Mouse (Mus musculus) heart, adult 2 months (tissue): ENCODE results near the gene Cmss1. TPM values are rescaled to one million over a fixed set of nuclear protein-coding genes. Genes with fewer than 3 reads are reported as not detected.

Source experiments
- DNase-seq, 2 experiments: peaks; one replicate each; pipeline ENCODE4 v3.0.0; 2021
- H3K27ac ChIP-seq: fragments of 200-600 bp; 2 replicates; pipeline ENCODE4 v1.8.1; 2022
- H3K27me3 ChIP-seq: fragments of 200-500 bp; 2 replicates; pipeline ENCODE4 v1.6.1; 2012; ENCODE audit warnings: mild to moderate bottlenecking, low read length, inconsistent platforms, mixed read lengths; ENCODE audit not compliant: control insufficient read depth, insufficient read depth
- H3K36me3 ChIP-seq: fragments of 200-500 bp; 2 replicates; pipeline ENCODE4 v1.6.1; 2012; ENCODE audit warnings: low read length, inconsistent platforms; ENCODE audit not compliant: control insufficient read depth, insufficient read depth
- H3K4me1 ChIP-seq: fragments of 200-500 bp; 2 replicates; pipeline ENCODE4 v1.6.1; 2011; ENCODE audit warnings: low read length; ENCODE audit not compliant: control insufficient read depth, insufficient read depth
- H3K4me3 ChIP-seq: fragments of 200-600 bp; 2 replicates; pipeline ENCODE4 v1.8.1; 2022
- H3K79me2 ChIP-seq: fragments of 200-500 bp; replicated peaks from 2 replicates; pipeline ENCODE4 v1.6.1; 2012; ENCODE audit warnings: mild to moderate bottlenecking, inconsistent platforms, low read length, moderate library complexity, mixed read lengths; ENCODE audit not compliant: control insufficient read depth, insufficient read depth
- H3K9ac ChIP-seq: fragments of 200-500 bp; 2 replicates; pipeline ENCODE4 v1.6.1; 2012; ENCODE audit warnings: low read depth, mild to moderate bottlenecking, control low read depth, inconsistent platforms, low read length, mixed read lengths
- CTCF ChIP-seq: fragments of 200-600 bp; IDR thresholded peaks from 2 replicates; pipeline ENCODE4 v1.8.1; 2022; ENCODE audit warnings: antibody characterized with exemption, mild to moderate bottlenecking, moderate library complexity
- EP300 ChIP-seq: fragments of 200-500 bp; IDR thresholded peaks from 2 replicates; pipeline ENCODE4 v1.6.1; 2011; ENCODE audit warnings: low read depth, low read length, control low read depth; ENCODE audit not compliant: insufficient read depth
- POLR2A ChIP-seq: fragments of 200-500 bp; IDR thresholded peaks from 2 replicates; pipeline ENCODE4 v1.6.1; 2011; ENCODE audit warnings: mild to moderate bottlenecking, low read depth, low read length, control low read depth; ENCODE audit not compliant: insufficient read depth
- WGBS: fragments of 180-500 bp; shearing (Covaris S2); methylation state at CpG from one replicate; pipeline ENCODE4 v1.1.7; 2018; 5-methylcytosine and 5-hydroxymethylcytosine counted together
- intact Hi-C: fragments of 180-260 bp; cut with DNase I; formaldehyde crosslinking; loops from one replicate; pipeline ENCODE4 v1.15.1; 2025
- polyA plus RNA-seq: library from polyadenylated mRNA; depleted of rRNA; stranded (reverse); fragments of >200 nt; gene quantifications from 2 replicates; pipeline ENCODE4 v1.2.3, GENCODE M21; 2012
- total RNA-seq, 2 experiments: library from RNA; stranded (reverse); gene quantifications; 2 replicates each; pipeline ENCODE4 v1.2.3; 2021

Cmss1 gene
- total and polyA plus RNA-seq, 3 experiments, result 17.6 to 74.3 (median 66.9) TPM

- no peak overlapping the region for H3K9ac ChIP-seq
- H3K27me3 ChIP-seq, result no peaks in the 10 kb centered on the region
- peaks cover 14% of the 10 kb centered on the region for H3K4me1 ChIP-seq
- peaks cover 50% of the 10 kb centered on the region for H3K36me3 ChIP-seq
- peak overlapping the region; percentile 34 for H3K27ac ChIP-seq
- DNase-seq, result peak; percentile 42 to 46
- TF ChIP-seq EP300 (no peak), CTCF (no peak)
- intact Hi-C loops, result no loop called here
- H3K79me2 ChIP-seq, result no peaks in the 10 kb centered on the region
- WGBS, result 15% methylated on average over 3 of the region's 3 CpGs
- H3K4me3 ChIP-seq, result no peak overlapping the region
Measured at GRCm38 (mm10) chr16:57566215-57566614, 40.4 kb downstream of the Cmss1 start.

GRCm38 (mm10) chr16:57564807-57565206 lies 41.9 kb downstream of the Cmss1 start:
- no peak for DNase-seq
- Histone ChIP-seq H3K36me3 (peaks cover 47% of the 10 kb centered on the region), H3K79me2 (no peaks in the 10 kb centered on the region), H3K4me1 (peaks cover 12% of the 10 kb centered on the region), H3K4me3 (no peak overlapping the region), H3K9ac (no peak overlapping the region; the same call in 1 of the 2 replicates), H3K27ac (no peak overlapping the region), H3K27me3 (no peaks in the 10 kb centered on the region)
- WGBS, result 35% methylated on average over 1 of the region's 1 CpGs
- TF ChIP-seq POLR2A (no peak), EP300 (no peak), CTCF (no peak)
- intact Hi-C loops, result no loop called here

GRCm38 (mm10) chr16:57563453-57563852 lies 43.2 kb downstream of the Cmss1 start:
- H3K27me3 ChIP-seq, result no peaks in the 10 kb centered on the region
- TF ChIP-seq EP300 (no peak), CTCF (no peak), POLR2A (no peak)
- no peak overlapping the region for H3K9ac ChIP-seq
- H3K79me2 ChIP-seq, result peaks cover 2% of the 10 kb centered on the region
- intact Hi-C loops, result no loop called here
- H3K4me3 ChIP-seq, result no peak overlapping the region
- H3K4me1 ChIP-seq, result peaks cover 14% of the 10 kb centered on the region
- H3K36me3 ChIP-seq, result peaks cover 46% of the 10 kb centered on the region
- no peak for DNase-seq
- peak overlapping the region; percentile 40 for H3K27ac ChIP-seq
- WGBS, result 27% methylated on average over 3 of the region's 3 CpGs

- H3K4me1 ChIP-seq, result peaks cover 17% of the 10 kb centered on the region
- no peak overlapping the region for H3K4me3 ChIP-seq
- H3K36me3 ChIP-seq, result peaks cover 65% of the 10 kb centered on the region
- intact Hi-C loops, result no loop called here
- 0 out of 2 replicates have a peak overlapping the region, but pooled peaks have one; percentile 7 for H3K27ac ChIP-seq
- H3K27me3 ChIP-seq, result no peaks in the 10 kb centered on the region
- no peak for DNase-seq
- no peak overlapping the region for H3K9ac ChIP-seq
- H3K79me2 ChIP-seq, result peaks cover 2% of the 10 kb centered on the region
- 68% methylated on average over 1 of the region's 1 CpGs for WGBS
- TF ChIP-seq POLR2A (no peak), EP300 (no peak), CTCF (no peak)
Measured at GRCm38 (mm10) chr16:57560185-57560584, 46.5 kb downstream of the Cmss1 start.

DNA sequence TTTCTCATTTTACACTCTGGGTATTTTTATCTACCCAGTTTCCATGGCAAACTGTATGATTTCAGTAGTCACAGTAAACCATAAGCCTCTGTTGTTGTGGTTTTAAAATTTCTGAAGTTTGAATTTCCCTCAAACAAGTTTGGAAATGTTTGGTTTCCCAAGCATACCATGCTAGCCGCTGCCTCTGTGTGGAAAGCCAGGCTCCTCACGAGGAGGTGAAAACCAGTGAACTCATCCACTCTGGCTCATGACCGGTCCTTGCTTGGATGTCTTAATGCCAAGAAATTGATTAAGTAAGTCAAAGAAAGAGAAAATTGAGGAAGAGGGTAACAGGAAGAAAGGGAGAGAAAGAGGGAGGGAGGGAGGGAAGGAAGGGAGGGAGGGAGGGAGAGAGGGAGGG lies 48.4 kb downstream of the Cmss1 start:
- Histone ChIP-seq H3K27ac (no peak overlapping the region; the same call in 1 of the 2 replicates), H3K79me2 (peaks cover 2% of the 10 kb centered on the region), H3K36me3 (peaks cover 66% of the 10 kb centered on the region), H3K9ac (no peak overlapping the region), H3K4me3 (no peak overlapping the region), H3K4me1 (peaks cover 14% of the 10 kb centered on the region), H3K27me3 (no peaks in the 10 kb centered on the region)
- DNase-seq, result no peak
- intact Hi-C loops, result no loop called here
- 91% methylated on average over 3 of the region's 3 CpGs for WGBS
- no peak for TF ChIP-seq EP300
- no peak for TF ChIP-seq CTCF

DNA sequence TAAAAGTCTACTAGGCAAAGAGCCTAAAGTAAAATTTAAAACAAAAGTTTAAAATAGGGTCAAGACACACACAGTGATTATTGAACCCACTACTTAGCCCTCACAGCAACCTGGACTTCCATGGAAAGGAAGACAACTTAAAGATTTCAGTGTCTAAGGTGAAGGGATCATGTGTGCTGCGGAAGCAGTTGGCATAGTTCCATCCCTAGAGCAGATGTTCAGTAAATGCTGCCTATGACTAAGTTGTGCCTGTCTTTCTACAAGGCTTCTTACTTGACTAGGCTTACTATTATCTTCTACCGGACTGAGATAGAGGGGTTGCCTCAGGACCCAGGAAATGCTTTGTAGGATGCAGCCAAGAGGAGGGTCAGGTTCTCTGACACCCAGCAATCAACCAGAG lies 50.4 kb downstream of the Cmss1 start:
- Histone ChIP-seq H3K9ac (no peak overlapping the region), H3K79me2 (peaks cover 2% of the 10 kb centered on the region), H3K27ac (peak overlapping the region; percentile 40), H3K27me3 (no peaks in the 10 kb centered on the region), H3K4me1 (peaks cover 24% of the 10 kb centered on the region), H3K36me3 (peaks cover 67% of the 10 kb centered on the region), H3K4me3 (no peak overlapping the region)
- intact Hi-C loops, result no loop called here
- 29% methylated on average over 2 of the region's 2 CpGs for WGBS
- TF ChIP-seq EP300 (no peak), CTCF (no peak), POLR2A (no peak)
- no peak for DNase-seq
